Mouse (Mus musculus): ENCODE results near the gene Zfp609.

DNA sequence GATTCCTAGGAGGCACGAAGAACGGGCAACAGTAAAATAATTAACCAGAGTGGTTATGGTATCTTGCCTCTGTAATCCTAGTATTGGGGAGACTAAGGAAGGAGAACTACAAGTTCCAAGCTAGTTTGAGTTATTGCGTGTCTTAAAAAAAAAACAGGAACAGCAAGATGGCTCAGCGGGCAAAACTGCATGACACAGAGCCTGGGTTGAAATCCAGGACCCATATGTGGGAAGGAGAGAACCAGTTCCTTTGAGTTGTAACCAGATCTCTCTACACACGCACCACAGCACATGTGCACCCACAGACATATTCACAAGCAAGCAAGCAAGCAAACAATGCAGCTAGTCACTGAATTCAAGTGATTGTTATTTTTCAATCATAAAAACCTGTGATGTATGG lies 81.9 kb downstream of the Zfp609 start:
- TF ChIP-seq CTCF (conservative IDR thresholded peaks at IDR 0.05; ENCODE audit: low read length): no peak
- no peak for TF ChIP-seq POU5F1 (IDR thresholded peaks at IDR 0.05; ENCODE audit: borderline replicate concordance, low read length)
